Mouse (Mus musculus) CH12.LX (cell line): ENCODE results near the gene Mllt3. TPM values are rescaled to one million over a fixed set of nuclear protein-coding genes. Genes with fewer than 3 reads are reported as not detected.
A peak's percentile ranks its signal among the peaks of the same experiment; 100 is the strongest.

Experiments used
- DNase-seq: peaks from one replicate; pipeline ENCODE4 v3.0.0-alpha.2; 2013; ENCODE audit errors: extremely low read depth
- H3K27ac ChIP-seq: 2 replicates; pipeline ENCODE4 v1.5.1; 2012; ENCODE audit warnings: low read depth, mild to moderate bottlenecking, control low read depth, moderate library complexity; ENCODE audit not compliant: insufficient read depth
- H3K27me3 ChIP-seq: replicated peaks from 2 replicates; pipeline ENCODE3; 2012; ENCODE audit warnings: inconsistent platforms
- H3K36me3 ChIP-seq, 2 experiments: replicated peaks in 1 of 2; 2 replicates each; pipeline versions ENCODE3 to v1.6.1; 2012; ENCODE audit warnings: inconsistent platforms in 1 of 2, low read length in 1 of 2, mild to moderate bottlenecking in 1 of 2, mixed read lengths in 1 of 2, moderate library complexity in 1 of 2; ENCODE audit not compliant: control insufficient read depth in 1 of 2, insufficient read depth in 1 of 2
- H3K4me1 ChIP-seq, 2 experiments: 2 replicates each; pipeline ENCODE4 v1.6.1; 2012; ENCODE audit warnings: inconsistent platforms in 1 of 2, moderate library complexity in 1 of 2; ENCODE audit not compliant: insufficient read depth in 2 of 2, control insufficient read depth in 1 of 2
- H3K4me2 ChIP-seq: 2 replicates; pipeline ENCODE4 v1.6.1; 2012; ENCODE audit warnings: low read depth, mild to moderate bottlenecking, control low read depth; ENCODE audit not compliant: poor library complexity, insufficient read depth, severe bottlenecking
- H3K4me3 ChIP-seq, 3 experiments: fragments of 150-350 bp in 1 of 3; sonication (generic) in 1 of 3; replicated peaks in 1 of 3; 2 replicates each; pipeline versions ENCODE3 to v1.5.1; 2011 to 2012; ENCODE audit warnings: low read depth in 2 of 3, low read length in 2 of 3, mild to moderate bottlenecking in 2 of 3, moderate library complexity in 2 of 3, control low read depth in 1 of 3, improper control_type of control experiment in 1 of 3, inconsistent platforms in 1 of 3, mixed read lengths in 1 of 3; ENCODE audit not compliant: poor library complexity in 1 of 3
- H3K79me2 ChIP-seq: replicated peaks from 2 replicates; pipeline ENCODE4 v1.6.1; 2012; ENCODE audit warnings: mild to moderate bottlenecking, moderate library complexity; ENCODE audit not compliant: control insufficient read depth, poor library complexity, insufficient read depth, severe bottlenecking; ENCODE audit errors: extremely low read depth
- H3K9ac ChIP-seq: 2 replicates; pipeline ENCODE4 v1.6.1; 2012; ENCODE audit warnings: low read depth, mild to moderate bottlenecking, control low read depth, moderate library complexity; ENCODE audit not compliant: insufficient read depth
- H3K9me3 ChIP-seq: replicated peaks from 2 replicates; pipeline ENCODE3; 2012; ENCODE audit warnings: low read length, inconsistent platforms, mixed read lengths
- CHD1 ChIP-seq: IDR thresholded peaks from 2 replicates; pipeline ENCODE4 v1.6.1; 2012; ENCODE audit warnings: low read depth, low read length, improper control_type of control experiment, inconsistent platforms
- CTCF ChIP-seq, 2 experiments: IDR thresholded peaks in 1 of 2; conservative IDR thresholded peaks in 1 of 2; 2 replicates each; pipeline ENCODE4 v1.5.1; 2011 to 2012; ENCODE audit warnings: low read depth in 2 of 2, low read length in 2 of 2, improper control_type of control experiment in 1 of 2, inconsistent platforms in 1 of 2, mild to moderate bottlenecking in 1 of 2, moderate library complexity in 1 of 2
- E2F4 ChIP-seq: IDR thresholded peaks from 2 replicates; pipeline ENCODE4 v1.6.1; 2011; ENCODE audit warnings: low read depth, low read length, improper control_type of control experiment; ENCODE audit not compliant: insufficient replicate concordance
- EP300 ChIP-seq: IDR thresholded peaks from 2 replicates; pipeline ENCODE4 v1.6.1; 2011; ENCODE audit warnings: low read length, improper control_type of control experiment
- ETS1 ChIP-seq: conservative IDR thresholded peaks from 2 replicates; pipeline ENCODE4 v1.6.1; 2012; ENCODE audit warnings: low read depth, mild to moderate bottlenecking, inconsistent platforms, low read length, improper control_type of control experiment, moderate library complexity
- JUN ChIP-seq: IDR thresholded peaks from 2 replicates; pipeline ENCODE4 v1.6.1; 2011; ENCODE audit warnings: low read depth, mild to moderate bottlenecking, low read length, improper control_type of control experiment, moderate library complexity; ENCODE audit not compliant: insufficient read depth
- JUND ChIP-seq: conservative IDR thresholded peaks from 2 replicates; pipeline ENCODE4 v1.6.1; 2011; ENCODE audit warnings: low read depth, low read length, improper control_type of control experiment
- MAX ChIP-seq: IDR thresholded peaks from 2 replicates; pipeline ENCODE4 v1.6.1; 2011; ENCODE audit warnings: low read length, improper control_type of control experiment
- MYC ChIP-seq: IDR thresholded peaks from 2 replicates; pipeline ENCODE4 v1.6.1; 2011; ENCODE audit warnings: low read depth, mild to moderate bottlenecking, improper control_type of control experiment, low read length
- POLR2AphosphoS2 ChIP-seq: IDR thresholded peaks from 2 replicates; pipeline ENCODE4 v1.6.1; 2011; ENCODE audit warnings: low read depth, low read length, improper control_type of control experiment
- RAD21 ChIP-seq: IDR thresholded peaks from 2 replicates; pipeline ENCODE4 v1.6.1; 2011; ENCODE audit warnings: low read depth, mild to moderate bottlenecking, low read length, improper control_type of control experiment, moderate library complexity
- RCOR1 ChIP-seq: conservative IDR thresholded peaks from 2 replicates; pipeline ENCODE4 v1.6.1; 2012; ENCODE audit warnings: low read depth, mild to moderate bottlenecking, inconsistent platforms, low read length, improper control_type of control experiment
- SMC3 ChIP-seq: IDR thresholded peaks from 2 replicates; pipeline ENCODE4 v1.6.1; 2011; ENCODE audit warnings: low read depth, low read length, improper control_type of control experiment
- TBP ChIP-seq: conservative IDR thresholded peaks from 2 replicates; pipeline ENCODE4 v1.6.1; 2011; ENCODE audit warnings: low read depth, low read length, improper control_type of control experiment
- TCF12 ChIP-seq: IDR thresholded peaks from 2 replicates; pipeline ENCODE4 v1.6.1; 2014; ENCODE audit warnings: low read depth, mild to moderate bottlenecking, inconsistent platforms, low read length, improper control_type of control experiment
- USF1 ChIP-seq: IDR thresholded peaks from 2 replicates; pipeline ENCODE4 v1.6.1; 2014; ENCODE audit warnings: low read depth, mild to moderate bottlenecking, inconsistent platforms, low read length, improper control_type of control experiment
- USF2 ChIP-seq: conservative IDR thresholded peaks from 2 replicates; pipeline ENCODE4 v1.6.1; 2011; ENCODE audit warnings: low read depth, low read length, improper control_type of control experiment
- ZNF384 ChIP-seq: IDR thresholded peaks from 2 replicates; pipeline ENCODE4 v1.6.1; 2012; ENCODE audit warnings: low read depth, low read length, improper control_type of control experiment, inconsistent platforms
- dilution Hi-C: fragments of 300-500 bp; cut with MboI; formaldehyde crosslinking; loops from 2 replicates; pipeline ENCODE4 v1.14.3; 2020; ENCODE audit warnings: low sequenced_read_pairs; ENCODE audit not compliant: extremely low pct_unique_long_range_greater_than_20kb, extremely low pct_ligation_motif_present
- in situ Hi-C: fragments of 300-500 bp; cut with MboI; formaldehyde crosslinking; loops from 3 replicates; pipeline ENCODE4 v1.14.3; 2019; ENCODE audit warnings: low sequenced_read_pairs, low pct_ligation_motif_present, low pct_unique_long_range_greater_than_20kb, mixed read lengths
- polyA plus RNA-seq: library from polyadenylated mRNA; unstranded; fragments of >175 nt; gene quantifications from 2 replicates; pipeline ENCODE4 v1.2.1, GENCODE M21; 2012; ENCODE audit warnings: low read depth; ENCODE audit not compliant: insufficient read length
- total RNA-seq, 2 experiments: library from RNA; depleted of rRNA; stranded (reverse); fragments of 300-350 nt in 1 of 2; fragments of >200 nt in 1 of 2; gene quantifications; 2 replicates each; pipeline ENCODE4 v1.2.3; 2012 to 2014

Gene Mllt3
- total and polyA plus RNA-seq, 3 experiments: 8.3 to 20.9 (median 10.1) TPM

DNA sequence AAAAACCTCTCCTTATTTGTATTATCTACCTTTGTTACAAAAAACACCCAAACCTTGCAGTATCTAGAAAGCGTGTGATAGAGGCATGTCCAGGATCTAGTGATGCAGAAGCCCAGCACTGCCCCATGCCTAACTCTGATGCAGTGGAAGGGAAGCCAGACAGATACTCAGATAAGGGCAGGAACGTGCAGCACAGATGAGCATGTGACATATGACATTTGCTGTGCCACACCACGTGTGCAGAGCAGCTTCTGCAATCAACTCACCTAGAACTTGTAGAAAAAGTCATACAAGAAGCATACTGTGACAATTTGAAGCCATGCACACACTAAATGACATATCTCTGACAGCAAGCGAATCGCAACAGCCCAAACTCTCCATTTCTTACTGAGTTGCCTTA lies 9.6 kb downstream of the Mllt3 start:
- no peak overlapping the region for H3K9ac ChIP-seq
- H3K79me2 ChIP-seq: no peaks in the 10 kb centered on the region
- peaks cover 0 to 12% of the 10 kb centered on the region in 2 experiments for H3K36me3 ChIP-seq
- H3K4me3 ChIP-seq: no peak overlapping the region
- in situ Hi-C loops: loop anchor here (25.0 kb wide), 2 partner anchors 236 to 514 kb away; no protein-coding TSS in a partner anchor
- H3K4me1 ChIP-seq: peaks cover 0 to 11% of the 10 kb centered on the region in 2 experiments; a peak in 2 of 4 replicates
- no peak overlapping the region for H3K27ac ChIP-seq
- H3K27me3 ChIP-seq: no peaks in the 10 kb centered on the region
- dilution Hi-C loops: no loop called here
- H3K4me2 ChIP-seq: no peak overlapping the region
- H3K9me3 ChIP-seq: no peaks in the 10 kb centered on the region
- TF ChIP-seq CHD1 (no peak), MYC (no peak), TBP (no peak), JUN (no peak), MAX (no peak), USF1 (no peak)
- no peak for DNase-seq

DNA sequence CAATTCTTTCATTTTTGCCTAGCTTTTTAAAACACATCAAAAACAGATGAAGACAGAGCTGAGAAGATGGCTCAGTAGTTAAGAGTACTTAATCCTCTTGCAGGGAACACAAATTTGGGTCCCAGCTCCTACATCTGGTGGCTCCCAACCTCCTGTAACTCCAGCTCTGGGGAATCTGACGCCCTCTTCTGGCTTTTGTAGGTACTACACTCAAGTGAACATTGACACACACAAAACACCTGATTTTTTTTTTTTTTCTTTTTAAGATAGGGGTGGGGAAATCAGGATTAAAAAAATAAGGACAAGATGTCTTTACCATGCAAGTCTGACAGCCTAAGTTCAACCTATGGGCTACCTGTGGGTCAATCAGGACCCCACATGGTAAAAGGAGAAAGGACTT lies 10.5 kb downstream of the Mllt3 start:
- peaks cover 0 to 11% of the 10 kb centered on the region in 2 experiments for H3K36me3 ChIP-seq
- no peak for DNase-seq
- in situ Hi-C loops (loop anchor here (25.0 kb wide), 2 partner anchors 235 to 515 kb away; no protein-coding TSS in a partner anchor), dilution Hi-C loops (no loop called here)
- no peaks in the 10 kb centered on the region for H3K27me3 ChIP-seq
- H3K4me2 ChIP-seq: no peak overlapping the region
- no peak overlapping the region for H3K27ac ChIP-seq
- no peak overlapping the region for H3K9ac ChIP-seq
- H3K9me3 ChIP-seq: no peaks in the 10 kb centered on the region
- no peaks in the 10 kb centered on the region for H3K79me2 ChIP-seq
- peak; percentile 46 to 50; a peak in 3 of 4 replicates for TF ChIP-seq CTCF (conservative IDR thresholded peaks at IDR 0.05 in 1 of 2, IDR thresholded peaks at IDR 0.05 in 1 of 2; ENCODE audit: low read depth in 2 of 2, low read length in 2 of 2)
- no peak for TF ChIP-seq RCOR1
- 0 out of 2 replicates have a peak, but pooled peaks have one; percentile 18 for TF ChIP-seq ZNF384
- peak; percentile 43; the same call in 1 of the 2 replicates for TF ChIP-seq SMC3
- TF ChIP-seq ETS1: no peak
- TF ChIP-seq POLR2AphosphoS2: no peak
- TF ChIP-seq JUND: no peak
- no peak for TF ChIP-seq EP300
- TF ChIP-seq E2F4: no peak
- no peak for TF ChIP-seq USF2
- no peak for TF ChIP-seq TCF12
- peak; percentile 20 for TF ChIP-seq RAD21
- peaks cover 0 to 11% of the 10 kb centered on the region in 2 experiments; a peak in 2 of 4 replicates for H3K4me1 ChIP-seq
- no peak overlapping the region for H3K4me3 ChIP-seq
